Mouse (Mus musculus) heart, adult 2 months (tissue): ENCODE results near the gene Patj.

Experiments used
- CTCF ChIP-seq: fragments of 200-600 bp; IDR thresholded peaks from 2 replicates; pipeline ENCODE4 v1.8.1; 2022; ENCODE audit warnings: antibody characterized with exemption, mild to moderate bottlenecking, moderate library complexity
- EP300 ChIP-seq: fragments of 200-500 bp; IDR thresholded peaks from 2 replicates; pipeline ENCODE4 v1.6.1; 2011; ENCODE audit warnings: low read depth, low read length, control low read depth; ENCODE audit not compliant: insufficient read depth
- POLR2A ChIP-seq: fragments of 200-500 bp; IDR thresholded peaks from 2 replicates; pipeline ENCODE4 v1.6.1; 2011; ENCODE audit warnings: mild to moderate bottlenecking, low read depth, low read length, control low read depth; ENCODE audit not compliant: insufficient read depth

- TF ChIP-seq CTCF (no peak), POLR2A (no peak), EP300 (no peak)
These were observed 188.4 kb downstream of the Patj start for GRCm38 (mm10) chr4:98584023-98584422.
